Comparison of ENCODE assay signal across 18 mouse cellular contexts in the genomic region with DNA sequence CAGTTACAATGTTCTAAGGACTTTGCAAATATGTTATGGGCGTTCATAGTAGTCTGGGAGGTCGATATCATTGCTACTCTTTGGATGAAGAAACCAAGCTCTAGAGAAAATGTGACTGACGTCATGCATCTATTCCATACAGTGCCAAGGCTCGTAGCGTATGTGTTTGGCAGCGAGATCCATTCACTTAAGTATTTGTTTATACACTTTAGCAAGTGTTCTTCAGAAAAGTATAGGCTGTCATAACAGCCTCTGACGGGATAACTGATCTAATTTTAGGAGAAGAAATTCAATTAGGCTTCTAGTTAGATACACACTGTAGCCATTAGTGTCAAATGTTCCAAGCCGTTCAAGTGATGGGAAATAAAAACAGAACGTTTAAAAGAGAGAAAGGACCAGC.
"Had no signal": no experiment of that assay in that cellular context is flagged by ENCODE, and none has a peak within 500 bp of the region (broad histone marks: within the 10 kb centered on the region; RNA-seq: fewer than 3 reads in every experiment).

No protein-coding gene starts in this region.

- H3K4me3 ChIP-seq: layer of hippocampus, adult 2 months; limb, embryonic 12.5 days; liver, embryonic 13.5 days; megakaryocyte, embryonic 14.5 days; midbrain, embryonic 15.5 days; neural tube, embryonic 13.5 days; stomach, embryonic 15.5 days had no signal

- ATAC-seq: liver, postnatal 0 days; midbrain, embryonic 15.5 days had no signal

- H3K27ac ChIP-seq: layer of hippocampus, adult 2 months; limb, embryonic 12.5 days; liver, embryonic 13.5 days; macrophage; midbrain, embryonic 15.5 days; neural tube, embryonic 13.5 days; stomach, embryonic 15.5 days had no signal

- H3K27me3 ChIP-seq: limb, embryonic 12.5 days; liver, embryonic 13.5 days; midbrain, embryonic 15.5 days; neural tube, embryonic 13.5 days; stomach, embryonic 15.5 days had no signal

- H3K4me2 ChIP-seq: limb, embryonic 12.5 days; liver, embryonic 13.5 days; midbrain, embryonic 11.5 days; midbrain, embryonic 15.5 days; neural tube, embryonic 13.5 days; stomach, embryonic 15.5 days had no signal

- H3K4me1 ChIP-seq: liver, embryonic 13.5 days; megakaryocyte, embryonic 14.5 days; midbrain, embryonic 15.5 days; neural tube, embryonic 13.5 days; stomach, embryonic 15.5 days had no signal

- H3K9ac ChIP-seq: limb, embryonic 12.5 days; liver, embryonic 13.5 days; liver, postnatal 0 days; midbrain, embryonic 15.5 days; neural tube, embryonic 13.5 days; stomach, embryonic 15.5 days had no signal

- DNase-seq: kidney, adult 11 months; kidney, adult 9 months; kidney, postnatal 10 days; kidney, postnatal 4 days; liver; liver, embryonic 13.5 days; liver, postnatal 0 days; retina, postnatal 1 day; right cerebral cortex, postnatal 4 days; thymus, postnatal 4 days had no signal

- H3K9me3 ChIP-seq: limb, embryonic 12.5 days; liver, embryonic 13.5 days; megakaryocyte, embryonic 14.5 days; midbrain, embryonic 15.5 days; neural tube, embryonic 13.5 days; stomach, embryonic 15.5 days had no signal

- H3K36me3 ChIP-seq: limb, embryonic 12.5 days; liver, embryonic 13.5 days; midbrain, embryonic 15.5 days; neural tube, embryonic 13.5 days; stomach, embryonic 15.5 days had no signal
